Mouse (Mus musculus): ENCODE results near the gene Trip6. TPM values are rescaled to one million over a fixed set of nuclear protein-coding genes. Genes with fewer than 3 reads are reported as not detected.

Gene Trip6
- total RNA-seq, 2 experiments from 2014 or later = 0.96 to 2.6 TPM

GRCm38 (mm10) chr5:137339290-137339979 is 25.2 kb upstream of the Trip6 start:
- ATAC-seq (replicated peaks; ENCODE audit: low FRiP score, poor library complexity, severe bottlenecking) = peak; percentile 42; the same call in 1 of the 2 replicates

DNA sequence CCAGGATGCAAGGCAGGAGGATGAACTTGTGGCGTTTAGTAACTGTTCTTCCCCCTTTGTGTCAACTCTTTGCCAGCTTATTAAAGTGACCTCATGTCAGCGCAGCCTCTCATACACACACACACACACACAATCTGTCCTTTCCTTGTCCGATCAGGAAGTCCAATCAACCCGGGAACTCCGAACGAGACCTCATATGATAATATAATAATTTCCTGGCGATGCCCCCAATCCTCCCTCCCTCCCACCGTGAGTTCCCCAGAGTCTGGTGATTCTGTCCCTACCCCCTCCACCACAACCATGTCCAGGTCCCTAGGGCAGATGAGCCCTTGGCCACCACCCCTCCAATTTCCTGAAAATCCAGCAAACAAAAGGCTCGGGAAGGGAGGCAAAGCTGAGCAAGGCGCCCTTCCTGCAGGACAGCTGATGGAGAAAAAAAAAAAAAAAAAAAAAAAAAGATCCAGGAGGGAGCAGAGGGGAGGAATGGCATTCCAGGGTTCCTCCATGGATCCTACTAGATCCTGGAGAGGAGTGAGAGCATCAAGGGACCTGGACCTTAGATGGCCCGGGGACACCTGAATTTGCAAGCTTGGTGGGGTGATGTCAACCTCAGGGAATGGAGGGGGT is 24.6 kb upstream of the Trip6 start:
- ATAC-seq (replicated peaks; ENCODE audit: low FRiP score, poor library complexity, severe bottlenecking) = no peak

- peak; percentile 90 for ATAC-seq (replicated peaks; ENCODE audit: low FRiP score, poor library complexity, severe bottlenecking)
These were observed 24.1 kb upstream of the Trip6 start for GRCm38 (mm10) chr5:137338256-137338655.

DNA sequence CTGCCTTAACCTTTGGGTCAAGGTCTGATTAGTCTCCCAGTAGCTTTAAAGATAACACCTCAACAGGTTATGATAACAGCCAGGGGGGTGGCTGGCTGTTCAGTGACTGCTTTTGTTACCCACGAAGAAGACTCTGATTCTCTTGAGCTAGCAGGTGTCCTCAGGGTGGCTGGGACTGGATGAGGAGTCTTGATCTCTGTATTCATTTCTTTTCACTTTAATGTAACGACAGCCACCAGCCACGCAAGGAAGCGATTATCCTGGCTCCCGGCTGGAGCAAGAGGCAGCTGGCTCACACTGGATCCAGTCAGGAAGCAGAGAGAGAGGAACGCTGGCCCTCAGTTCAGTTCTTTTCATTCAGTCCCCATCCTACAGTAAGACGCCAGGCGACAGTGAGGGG is 23.0 kb upstream of the Trip6 start:
- ATAC-seq (replicated peaks; ENCODE audit: low FRiP score, poor library complexity, severe bottlenecking) = no peak

GRCm38 (mm10) chr5:137335066-137335465 is 20.9 kb upstream of the Trip6 start:
- no peak for ATAC-seq (replicated peaks; ENCODE audit: low FRiP score, poor library complexity, severe bottlenecking)

GRCm38 (mm10) chr5:137334317-137334716 is 20.1 kb upstream of the Trip6 start:
- no peak for ATAC-seq (replicated peaks; ENCODE audit: low FRiP score, poor library complexity, severe bottlenecking)

- peak; percentile 89 for ATAC-seq (replicated peaks; ENCODE audit: low FRiP score, poor library complexity, severe bottlenecking)
These were observed 19.4 kb upstream of the Trip6 start, which contains the start of gene Slc12a9 for GRCm38 (mm10) chr5:137333512-137334174. Gene Slc12a9 (minus strand): TSS chr5:137333597.

- ATAC-seq (replicated peaks; ENCODE audit: low FRiP score, poor library complexity, severe bottlenecking) = no peak
These were observed 18.8 kb upstream of the Trip6 start for GRCm38 (mm10) chr5:137332857-137333511.

GRCm38 (mm10) chr5:137330910-137331309 is 16.7 kb upstream of the Trip6 start:
- no peak for ATAC-seq (replicated peaks; ENCODE audit: low FRiP score, poor library complexity, severe bottlenecking)

GRCm38 (mm10) chr5:137320996-137321395 is 6.8 kb upstream of the Trip6 start:
- no peak for ATAC-seq (replicated peaks; ENCODE audit: low FRiP score, poor library complexity, severe bottlenecking)

- ATAC-seq (replicated peaks; ENCODE audit: low FRiP score, poor library complexity, severe bottlenecking) = no peak
These were observed 4.4 kb upstream of the Trip6 start for GRCm38 (mm10) chr5:137318570-137318969.

- 0 out of 2 replicates have a peak, but pooled peaks have one; percentile 21 for ATAC-seq (replicated peaks; ENCODE audit: low FRiP score, poor library complexity, severe bottlenecking)
These were observed 3.2 kb upstream of the Trip6 start for GRCm38 (mm10) chr5:137317361-137317760.

GRCm38 (mm10) chr5:137315084-137315903 is 1.1 kb upstream of the Trip6 start:
- peak; percentile 73 for ATAC-seq (replicated peaks; ENCODE audit: low FRiP score, poor library complexity, severe bottlenecking)

DNA sequence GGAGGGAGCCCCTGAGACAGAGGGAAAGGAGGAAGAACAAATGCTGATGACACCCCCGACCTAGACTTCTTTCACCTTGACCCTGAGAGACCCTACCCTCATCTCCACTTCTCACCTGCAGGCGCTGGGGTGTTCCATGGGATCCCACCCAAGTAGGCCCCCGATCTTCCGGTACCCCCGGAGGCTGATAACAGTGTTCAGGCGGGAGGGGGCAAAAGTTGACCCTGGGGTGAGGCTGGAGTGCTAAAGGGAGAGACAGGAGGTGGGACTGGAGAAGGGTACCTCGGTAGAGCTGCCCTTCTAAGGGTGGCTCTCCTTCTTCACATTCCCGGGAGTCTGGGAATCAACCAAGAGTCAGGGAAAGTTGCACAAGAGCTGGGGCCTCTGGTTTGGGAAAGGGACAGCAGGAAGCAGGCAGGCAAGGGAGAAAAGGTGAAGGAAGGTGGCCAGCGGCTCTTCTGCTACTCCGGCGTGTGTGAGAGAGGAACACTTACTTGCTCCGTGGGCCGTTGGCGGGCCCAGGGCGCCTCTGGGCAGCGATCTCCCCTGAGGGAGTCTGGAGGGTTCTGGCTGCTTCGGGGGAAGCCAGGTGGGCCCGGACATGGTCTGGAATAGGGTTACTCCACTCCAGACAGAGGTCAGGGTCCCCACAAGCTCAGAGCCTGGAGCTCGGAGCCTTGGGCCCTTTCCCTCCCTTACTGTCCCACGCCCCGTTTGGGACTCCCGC is 575 bp downstream of the Trip6 start:
- ATAC-seq (replicated peaks; ENCODE audit: low FRiP score, poor library complexity, severe bottlenecking) = 0 out of 2 replicates have a peak, but pooled peaks have one; percentile 6

DNA sequence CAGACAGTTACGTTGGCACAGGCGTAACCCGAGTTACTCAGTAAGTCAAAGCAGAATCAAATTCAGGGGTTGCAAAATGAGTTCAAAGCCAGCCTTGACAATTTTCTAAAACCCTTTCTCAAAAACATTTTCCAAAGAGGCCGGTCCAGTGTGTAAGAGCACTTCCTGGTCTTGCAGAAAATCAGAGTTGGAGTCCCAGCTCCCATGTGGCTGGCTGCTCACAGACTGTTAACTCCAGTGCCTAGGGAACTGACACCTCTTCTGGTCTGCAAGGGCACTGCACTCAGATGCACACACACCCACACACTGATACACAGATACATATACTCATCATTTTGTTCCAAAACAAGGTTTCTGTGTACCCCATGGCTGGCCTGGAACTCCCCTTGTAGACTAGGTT is 5.8 kb downstream of the Trip6 start:
- ATAC-seq (replicated peaks; ENCODE audit: low FRiP score, poor library complexity, severe bottlenecking) = no peak

GRCm38 (mm10) chr5:137307071-137307912 is 6.9 kb downstream of the Trip6 start, which contains the start of gene Srrt:
Gene Srrt (minus strand): TSS chr5:137307674.
- ATAC-seq (replicated peaks; ENCODE audit: low FRiP score, poor library complexity, severe bottlenecking) = peak; percentile 89

- ATAC-seq (replicated peaks; ENCODE audit: low FRiP score, poor library complexity, severe bottlenecking) = no peak
These were observed 7.7 kb downstream of the Trip6 start for GRCm38 (mm10) chr5:137306439-137307005.

- ATAC-seq (replicated peaks; ENCODE audit: low FRiP score, poor library complexity, severe bottlenecking) = no peak
These were observed 8.4 kb downstream of the Trip6 start for GRCm38 (mm10) chr5:137305822-137306221.
